Mouse (Mus musculus) lung, adult 2 months (tissue): ENCODE results near the gene Hinfp.

Experiments
- CTCF ChIP-seq: fragments of 200-500 bp; IDR thresholded peaks from 2 replicates; pipeline ENCODE4 v1.5.1; 2011; ENCODE audit warnings: mild to moderate bottlenecking, low read length, control low read depth; ENCODE audit not compliant: insufficient read depth
- POLR2A ChIP-seq: fragments of 200-500 bp; IDR thresholded peaks from 2 replicates; pipeline ENCODE4 v1.6.1; 2011; ENCODE audit warnings: low read depth, mild to moderate bottlenecking, control low read depth, low read length, borderline replicate concordance; ENCODE audit errors: extremely low read depth

GRCm38 (mm10) chr9:44292490-44292889 is 13.0 kb downstream of the Hinfp start:
- TF ChIP-seq POLR2A (no peak), CTCF (peak; percentile 63)
